ENCODE assay signal across 8 mouse cellular contexts in genomic region chr3:81036554-81037311, GRCm38 (mm10). TPM values are rescaled to one million over a fixed set of nuclear protein-coding genes. Genes with fewer than 3 reads are reported as not detected.
DNase-seq lines count a peak whose midpoint lies in the region; ATAC-seq and TF ChIP-seq lines count a peak whose summit lies in the region.

No protein-coding gene starts in this region.

- TF ChIP-seq RAD21 in CH12.LX (IDR thresholded peaks at IDR 0.05; ENCODE audit: low read depth, low read length), result no peak

- WGBS in forebrain, embryonic 16.5 days, result 0% methylated on average over 49 of the region's 68 CpGs
- 1% methylated on average over 53 of the region's 68 CpGs for WGBS in lung, embryonic 15.5 days

- peak; percentile 70 for ATAC-seq in cerebellum, adult (ENCODE audit: insufficient number of reproducible peaks, low FRiP score, low TSS enrichment)
- ATAC-seq in forebrain, embryonic 16.5 days, result peak; percentile 90
- peak; percentile 87 for ATAC-seq in lung, embryonic 15.5 days (ENCODE audit: borderline replicate concordance, extremely low read depth, low FRiP score, low TSS enrichment)

- dilution Hi-C loops in CH12.LX (cut with MboI; ENCODE audit: extremely low pct_ligation_motif_present, extremely low pct_unique_long_range_greater_than_20kb, low sequenced_read_pairs), result no loop called here

- H3K27me3 ChIP-seq in CH12.LX (replicated peaks), result peaks cover 7% of the 10 kb centered on the region
- H3K27me3 ChIP-seq in forebrain, embryonic 16.5 days (replicated peaks; ENCODE audit: control insufficient read depth, insufficient read depth, low read length), result no peaks in the 10 kb centered on the region
- no peaks in the 10 kb centered on the region for H3K27me3 ChIP-seq in lung, embryonic 15.5 days

- no peak overlapping the region for H3K9ac ChIP-seq in CH12.LX (ENCODE audit: insufficient read depth, low read depth)
- peak overlapping the region; percentile 76 for H3K9ac ChIP-seq in forebrain, embryonic 16.5 days (replicated peaks; ENCODE audit: low read depth, low read length)
- peak overlapping the region; percentile 71 for H3K9ac ChIP-seq in lung, embryonic 15.5 days

- DNase-seq in CH12.LX (ENCODE audit: extremely low read depth), result no peak
- DNase-seq in heart, postnatal 25 days (ENCODE audit: low spot score), result peak; percentile 11
- DNase-seq in layer of hippocampus, adult 8-10 months (ENCODE audit: low spot score in 2 of 2), result peak; percentile 25 to 37
- DNase-seq in ovary, postnatal 10 days (ENCODE audit: low spot score), result peak; percentile 67
- DNase-seq in urinary bladder, adult 2 months (ENCODE audit: low spot score), result peak; percentile 63

- no peak for TF ChIP-seq CTCF in CH12.LX (conservative IDR thresholded peaks at IDR 0.05 in 1 of 2, IDR thresholded peaks at IDR 0.05 in 1 of 2; ENCODE audit: low read depth in 2 of 2, low read length in 2 of 2)

- peak overlapping the region; percentile 10 to 62 (median 59) for H3K4me3 ChIP-seq in CH12.LX (replicated peaks in 1 of 3; ENCODE audit: low read depth in 2 of 3, low read length in 2 of 3, poor library complexity in 1 of 3)
- H3K4me3 ChIP-seq in forebrain, embryonic 16.5 days (replicated peaks; ENCODE audit: low read length), result peak overlapping the region; percentile 84
- peak overlapping the region; percentile 70 for H3K4me3 ChIP-seq in lung, embryonic 15.5 days

- peak overlapping the region; percentile 97 for H3K4me2 ChIP-seq in CH12.LX (ENCODE audit: insufficient read depth, low read depth, poor library complexity, severe bottlenecking)
- peak overlapping the region; percentile 81 for H3K4me2 ChIP-seq in forebrain, embryonic 16.5 days (ENCODE audit: low read length)
- peak overlapping the region; percentile 90 for H3K4me2 ChIP-seq in lung, embryonic 15.5 days

- in situ Hi-C loops in CH12.LX (cut with MboI; ENCODE audit: low pct_ligation_motif_present, low pct_unique_long_range_greater_than_20kb, low sequenced_read_pairs), result loop anchor here (10.0 to 25.0 kb wide), 2 partner anchors 751 to 888 kb away; no protein-coding TSS in a partner anchor

- H3K79me2 ChIP-seq in CH12.LX (replicated peaks; ENCODE audit: control insufficient read depth, extremely low read depth, insufficient read depth, poor library complexity, severe bottlenecking), result no peaks in the 10 kb centered on the region

- intact Hi-C loops in heart, postnatal 25 days (cut with DNase I), result loop anchor here (10.0 kb wide), 1 partner anchor 448 kb away; no protein-coding TSS in a partner anchor

- TF ChIP-seq POLR2A in CH12.LX (IDR thresholded peaks at IDR 0.05; ENCODE audit: low read depth, low read length), result no peak

- H3K4me1 ChIP-seq in CH12.LX (ENCODE audit: control insufficient read depth in 1 of 2, insufficient read depth in 2 of 2), result peaks cover 5 to 10% of the 10 kb centered on the region in 2 experiments; a peak in 3 of 4 replicates
- H3K4me1 ChIP-seq in forebrain, embryonic 16.5 days (replicated peaks; ENCODE audit: control insufficient read depth, insufficient read depth, low read length), result peaks cover 19% of the 10 kb centered on the region
- H3K4me1 ChIP-seq in lung, embryonic 15.5 days, result 0 out of 2 replicates have a peak, but pooled peaks cover 16% of the 10 kb centered on the region

- TF ChIP-seq EP300 in CH12.LX (IDR thresholded peaks at IDR 0.05; ENCODE audit: low read length), result no peak

- H3K27ac ChIP-seq in CH12.LX (ENCODE audit: insufficient read depth, low read depth), result no peak overlapping the region
- peak overlapping the region; percentile 77 for H3K27ac ChIP-seq in forebrain, embryonic 16.5 days (ENCODE audit: low read length)
- H3K27ac ChIP-seq in lung, embryonic 15.5 days, result peak overlapping the region; percentile 90

- H3K9me3 ChIP-seq in CH12.LX (replicated peaks; ENCODE audit: low read length), result no peaks in the 10 kb centered on the region
- H3K9me3 ChIP-seq in forebrain, embryonic 16.5 days (ENCODE audit: control insufficient read depth, low read length), result no peaks in the 10 kb centered on the region
- no peaks in the 10 kb centered on the region for H3K9me3 ChIP-seq in lung, embryonic 15.5 days

- H3K36me3 ChIP-seq in CH12.LX (replicated peaks in 1 of 2; ENCODE audit: control insufficient read depth in 1 of 2, insufficient read depth in 1 of 2, low read length in 1 of 2), result no peaks in the 10 kb centered on the region
- no peaks in the 10 kb centered on the region for H3K36me3 ChIP-seq in forebrain, embryonic 16.5 days (ENCODE audit: control insufficient read depth, insufficient read depth)
- H3K36me3 ChIP-seq in lung, embryonic 15.5 days, result no peaks in the 10 kb centered on the region

TF ChIP-seq in CH12.LX, 34 proteins besides CTCF, POLR2A, EP300 and RAD21:
- TF ChIP-seq MAX (IDR thresholded peaks at IDR 0.05; ENCODE audit: low read length), result no peak
- TF ChIP-seq SMC3 (IDR thresholded peaks at IDR 0.05; ENCODE audit: low read depth, low read length), result no peak
- TF ChIP-seq IRF4 (IDR thresholded peaks at IDR 0.05; ENCODE audit: low read depth, low read length), result no peak
- TF ChIP-seq BHLHE40 (IDR thresholded peaks at IDR 0.05; ENCODE audit: low read depth, low read length), result peak; percentile 63
- no peak for TF ChIP-seq TBP (conservative IDR thresholded peaks at IDR 0.05; ENCODE audit: low read depth, low read length)
- TF ChIP-seq KAT2A (IDR thresholded peaks at IDR 0.05; ENCODE audit: insufficient replicate concordance, low read length), result no peak
- TF ChIP-seq NELFE (IDR thresholded peaks at IDR 0.05; ENCODE audit: low read depth, low read length), result no peak
- peak; percentile 71; the same call in 1 of the 2 replicates for TF ChIP-seq UBTF (IDR thresholded peaks at IDR 0.05; ENCODE audit: low read depth, low read length)
- peak; percentile 93 for TF ChIP-seq CHD2 (IDR thresholded peaks at IDR 0.05; ENCODE audit: low read length)
- TF ChIP-seq POLR2AphosphoS2 (IDR thresholded peaks at IDR 0.05; ENCODE audit: low read depth, low read length), result no peak
- TF ChIP-seq ELF1 (IDR thresholded peaks at IDR 0.05; ENCODE audit: low read depth, low read length), result no peak
- no peak for TF ChIP-seq NRF1 (IDR thresholded peaks at IDR 0.05; ENCODE audit: low read depth, low read length)
- no peak for TF ChIP-seq ZKSCAN1 (IDR thresholded peaks at IDR 0.05; ENCODE audit: borderline replicate concordance, low read depth, low read length)

RNA-seq across cellular contexts. Expression of gene Pdgfc, which starts 0.5 kb away (rescaled TPM):
- total RNA-seq in CH12.LX (2012; rRNA removed) (0.17 TPM in 1 of 2 replicates, not detected in the other), CH12.LX (2014; rRNA removed) (0.09 TPM in 1 of 2 replicates, not detected in the other)
- polyA plus RNA-seq in CH12.LX (2012; ENCODE audit: insufficient read length, low read depth), result 0.18 and 0.20 TPM in 2 replicates
- polyA plus RNA-seq in forebrain, embryonic 16.5 days (2015; fragmentation: Nextera tagmentation; extraction: Ambion mirVana), result 6.2 and 8.1 TPM in 2 replicates
- 1 to 10 TPM; 2.5 to 3.2 TPM for total RNA-seq in heart, postnatal 25 days (2021)
- 1 to 10 TPM; 4.8 to 6.2 (median 5.7) TPM for total RNA-seq in layer of hippocampus, adult 8-10 months (2022)
- polyA plus RNA-seq in lung, embryonic 15.5 days (2015; fragmentation: Nextera tagmentation; extraction: Ambion mirVana), result 12.8 and 14.4 TPM in 2 replicates
- 13.4 and 16.4 TPM in 2 replicates for polyA plus RNA-seq in urinary bladder, adult 2 months (2012; rRNA removed)
